Comparison of ENCODE assay signal across 10 mouse cellular contexts in genomic region chr17:34261502-34261901, GRCm38 (mm10). TPM values are rescaled to one million over a fixed set of nuclear protein-coding genes. Genes with fewer than 3 reads are reported as not detected.
A peak's percentile ranks its signal among the peaks of the same experiment; 100 is the strongest.
DNase-seq lines count a peak whose midpoint lies in the region; ATAC-seq lines count a peak whose summit lies in the region.
"Had no signal": no experiment of that assay in that cellular context is flagged by ENCODE, and none has a peak within 500 bp of the region (broad histone marks: within the 10 kb centered on the region; RNA-seq: fewer than 3 reads in every experiment).

No protein-coding gene starts in this region.

- H3K27ac ChIP-seq in forebrain, embryonic 11.5 days (ENCODE audit: low read depth, low read length) = no peak overlapping the region
- H3K27ac ChIP-seq in forebrain, embryonic 10.5 days = no peak overlapping the region
- H3K27ac ChIP-seq in midbrain, embryonic 16.5 days (ENCODE audit: low read length) = no peak overlapping the region
- H3K27ac ChIP-seq: limb, embryonic 13.5 days had no signal

- H3K9ac ChIP-seq in forebrain, embryonic 11.5 days (ENCODE audit: low read length) = no peak overlapping the region
- no peak overlapping the region for H3K9ac ChIP-seq in midbrain, embryonic 16.5 days (ENCODE audit: low read depth, low read length)
- H3K9ac ChIP-seq: limb, embryonic 13.5 days had no signal

- H3K36me3 ChIP-seq in forebrain, embryonic 11.5 days (ENCODE audit: control insufficient read depth, insufficient read depth, low read length) = no peaks in the 10 kb centered on the region
- H3K36me3 ChIP-seq in forebrain, embryonic 10.5 days (replicated peaks) = no peaks in the 10 kb centered on the region
- no peaks in the 10 kb centered on the region for H3K36me3 ChIP-seq in midbrain, embryonic 16.5 days (ENCODE audit: control insufficient read depth, insufficient read depth, low read length)
- H3K36me3 ChIP-seq: limb, embryonic 13.5 days had no signal

- H3K27me3 ChIP-seq in forebrain, embryonic 11.5 days (ENCODE audit: control insufficient read depth, insufficient read depth, low read length) = peaks cover 13% of the 10 kb centered on the region
- peaks cover 40% of the 10 kb centered on the region for H3K27me3 ChIP-seq in forebrain, embryonic 10.5 days (ENCODE audit: poor library complexity, severe bottlenecking)
- H3K27me3 ChIP-seq in midbrain, embryonic 16.5 days (ENCODE audit: control insufficient read depth, insufficient read depth, low read depth, low read length) = peaks cover 14% of the 10 kb centered on the region

- peaks cover 6% of the 10 kb centered on the region; the same call in 1 of the 2 replicates for H3K4me1 ChIP-seq in forebrain, embryonic 11.5 days (replicated peaks; ENCODE audit: control insufficient read depth, insufficient read depth, low read length)
- H3K4me1 ChIP-seq in forebrain, embryonic 10.5 days = peaks cover 28% of the 10 kb centered on the region
- peaks cover 10% of the 10 kb centered on the region for H3K4me1 ChIP-seq in midbrain, embryonic 16.5 days (ENCODE audit: control insufficient read depth, insufficient read depth, low read length)

- no peak for DNase-seq in forebrain, embryonic 11.5 days (ENCODE audit: low spot score)
- no peak for DNase-seq in forebrain, embryonic 10.5 days (ENCODE audit: extremely low spot score, low spot score)
- peak; percentile 37 for DNase-seq in c-Kit-positive CD71-positive TER-119-positive erythroid progenitor cells, embryonic 14.5 days (ENCODE audit: low spot score)
- DNase-seq in frontal cortex, adult 2 months (ENCODE audit: extremely low spot score in 1 of 2, low spot score in 1 of 2) = peak; percentile 49 to 94
- peak; percentile 96 for DNase-seq in induced T-regulatory cell, adult 2 months (ENCODE audit: low read depth)
- peak; percentile 81 for DNase-seq in left cerebral cortex, adult 11 months (ENCODE audit: low spot score)
- DNase-seq in spleen, adult 12 weeks (ENCODE audit: low spot score) = peak; percentile 64

- no peaks in the 10 kb centered on the region for H3K9me3 ChIP-seq in forebrain, embryonic 11.5 days (ENCODE audit: control insufficient read depth, low read length)
- no peaks in the 10 kb centered on the region for H3K9me3 ChIP-seq in forebrain, embryonic 10.5 days
- no peaks in the 10 kb centered on the region for H3K9me3 ChIP-seq in midbrain, embryonic 16.5 days (replicated peaks; ENCODE audit: control insufficient read depth, low read length, poor library complexity, severe bottlenecking)
- H3K9me3 ChIP-seq: limb, embryonic 13.5 days had no signal

- ATAC-seq in forebrain, embryonic 11.5 days (replicated peaks; ENCODE audit: low FRiP score) = 0 out of 2 replicates have a peak, but pooled peaks have one; percentile 32
- peak; percentile 52 for ATAC-seq in midbrain, embryonic 16.5 days

- no peak overlapping the region for H3K4me2 ChIP-seq in forebrain, embryonic 11.5 days (ENCODE audit: low read depth, low read length, severe bottlenecking)
- H3K4me2 ChIP-seq in midbrain, embryonic 16.5 days (ENCODE audit: low read length) = no peak overlapping the region
- H3K4me2 ChIP-seq: limb, embryonic 13.5 days had no signal

- 36% methylated on average over 4 of the region's 4 CpGs for WGBS in forebrain, embryonic 11.5 days
- WGBS in forebrain, embryonic 10.5 days = 27% methylated on average over 4 of the region's 4 CpGs
- WGBS in midbrain, embryonic 16.5 days = 29% methylated on average over 4 of the region's 4 CpGs

- no peak overlapping the region for H3K4me3 ChIP-seq in forebrain, embryonic 11.5 days (ENCODE audit: low read depth, low read length)
- no peak overlapping the region for H3K4me3 ChIP-seq in forebrain, embryonic 10.5 days
- H3K4me3 ChIP-seq in midbrain, embryonic 16.5 days (ENCODE audit: low read depth, low read length) = no peak overlapping the region
- H3K4me3 ChIP-seq: limb, embryonic 13.5 days had no signal

RNA-seq across cellular contexts. Expression of gene H2-Ab1, which starts 4.0 kb away (rescaled TPM):
- 3.0 and 3.6 TPM in 2 replicates for polyA plus RNA-seq in forebrain, embryonic 11.5 days (2014; fragmentation: Nextera tagmentation; extraction: Ambion mirVana)
- 9.8 and 12.5 TPM in 2 replicates for polyA plus RNA-seq in forebrain, embryonic 10.5 days (2016; fragmentation: Nextera tagmentation; extraction: Ambion mirVana)
- 4.7 and 5.2 TPM in 2 replicates for polyA plus RNA-seq in frontal cortex, adult 2 months (2012; rRNA removed)
- 1.1 TPM in 2 replicates for polyA plus RNA-seq in midbrain, embryonic 16.5 days (2015; fragmentation: Nextera tagmentation; extraction: Ambion mirVana)
- polyA plus RNA-seq: C2C12 had no signal

RNA-seq across cellular contexts. Expression of gene H2-Ob, which starts 22.8 kb away (rescaled TPM):
- polyA plus RNA-seq in forebrain, embryonic 11.5 days (2014; fragmentation: Nextera tagmentation; extraction: Ambion mirVana) = not detected in 2 replicates
- not detected in 2 replicates for polyA plus RNA-seq in forebrain, embryonic 10.5 days (2016; fragmentation: Nextera tagmentation; extraction: Ambion mirVana)
- 0.78 and 1.1 TPM in 2 replicates for polyA plus RNA-seq in frontal cortex, adult 2 months (2012; rRNA removed)
- 0.40 TPM in 1 of 2 replicates, not detected in the other for polyA plus RNA-seq in midbrain, embryonic 16.5 days (2015; fragmentation: Nextera tagmentation; extraction: Ambion mirVana)
- polyA plus RNA-seq: C2C12; limb, embryonic 13.5 days had no signal

RNA-seq across cellular contexts. Expression of gene H2-Aa, which starts 26.1 kb away (rescaled TPM):
- polyA plus RNA-seq in forebrain, embryonic 11.5 days (2014; fragmentation: Nextera tagmentation; extraction: Ambion mirVana) = not detected in 2 replicates
- polyA plus RNA-seq in forebrain, embryonic 10.5 days (2016; fragmentation: Nextera tagmentation; extraction: Ambion mirVana) = 0.17 TPM in 1 of 2 replicates, not detected in the other
- 3.4 and 3.8 TPM in 2 replicates for polyA plus RNA-seq in frontal cortex, adult 2 months (2012; rRNA removed)
- 0.44 TPM in 1 of 2 replicates, not detected in the other for polyA plus RNA-seq in midbrain, embryonic 16.5 days (2015; fragmentation: Nextera tagmentation; extraction: Ambion mirVana)
- polyA plus RNA-seq: C2C12 had no signal

RNA-seq across cellular contexts. Expression of gene H2-Eb1, which starts 44.2 kb away (rescaled TPM):
- polyA plus RNA-seq in forebrain, embryonic 11.5 days (2014; fragmentation: Nextera tagmentation; extraction: Ambion mirVana) = 0.92 and 0.99 TPM in 2 replicates
- 0.54 and 1.0 TPM in 2 replicates for polyA plus RNA-seq in forebrain, embryonic 10.5 days (2016; fragmentation: Nextera tagmentation; extraction: Ambion mirVana)
- 3.2 and 5.1 TPM in 2 replicates for polyA plus RNA-seq in frontal cortex, adult 2 months (2012; rRNA removed)
- polyA plus RNA-seq in midbrain, embryonic 16.5 days (2015; fragmentation: Nextera tagmentation; extraction: Ambion mirVana) = 1.9 and 2.8 TPM in 2 replicates
- polyA plus RNA-seq: C2C12 had no signal

RNA-seq across cellular contexts. Expression of gene Tap2, which starts 58.2 kb away (rescaled TPM):
- 0.11 and 0.41 TPM in 2 replicates for polyA plus RNA-seq in forebrain, embryonic 11.5 days (2014; fragmentation: Nextera tagmentation; extraction: Ambion mirVana)
- polyA plus RNA-seq in forebrain, embryonic 10.5 days (2016; fragmentation: Nextera tagmentation; extraction: Ambion mirVana) = 0.18 and 0.60 TPM in 2 replicates
- polyA plus RNA-seq in frontal cortex, adult 2 months (2012; rRNA removed) = 9.1 and 10.1 TPM in 2 replicates
- polyA plus RNA-seq in midbrain, embryonic 16.5 days (2015; fragmentation: Nextera tagmentation; extraction: Ambion mirVana) = 1.5 and 2.3 TPM in 2 replicates

Comparison
In these comparisons a context has a peak if more than half of its experiments do, and no peak if none do; other contexts are left out.
1. DNase-seq: peak in c-Kit-positive CD71-positive TER-119-positive erythroid progenitor cells, embryonic 14.5 days (single experiment), frontal cortex, adult 2 months (2 of 2), induced T-regulatory cell, adult 2 months (single experiment), left cerebral cortex, adult 11 months (single experiment) and spleen, adult 12 weeks (single experiment); none in forebrain, embryonic 11.5 days (single experiment) and forebrain, embryonic 10.5 days (single experiment).